Mouse (Mus musculus) C2C12 (cell line): ENCODE measurements at regions not wholly inside any gene's neighbourhood (a gene's known extent, or its start where the extent isn't known, plus 50 kb on each side); places are given as distances from the start of the nearest gene placed in this dataset.

ENCODE experiments used
- CTCF ChIP-seq: IDR thresholded peaks from one replicate; pipeline ENCODE4 v1.5.1; 2011; ENCODE audit not compliant: control insufficient read depth, insufficient read depth, insufficient read length
- MYOG ChIP-seq: IDR thresholded peaks from one replicate; pipeline ENCODE4 v1.6.1; 2011; ENCODE audit not compliant: control insufficient read depth, insufficient read length; ENCODE audit errors: extremely low read depth

GRCm38 (mm10) chr19:26339120-26339519 lies 265.7 kb upstream of the Smarca2 start:
- no peak for TF ChIP-seq CTCF
- no peak for TF ChIP-seq MYOG
